Comparison of ENCODE assay signal across 8 mouse cellular contexts in genomic region chr6:142962881-142963280, GRCm38 (mm10). TPM values are rescaled to one million over a fixed set of nuclear protein-coding genes. Genes with fewer than 3 reads are reported as not detected.
A peak's percentile ranks its signal among the peaks of the same experiment; 100 is the strongest.
DNase-seq lines count a peak whose midpoint lies in the region; ATAC-seq lines count a peak whose summit lies in the region.

No protein-coding gene starts in this region.

- no peak overlapping the region for H3K9ac ChIP-seq in kidney, embryonic 16.5 days (replicated peaks; ENCODE audit: low read length)
- no peak overlapping the region for H3K9ac ChIP-seq in forebrain, embryonic 14.5 days (ENCODE audit: low read length)
- H3K9ac ChIP-seq in midbrain, embryonic 13.5 days (replicated peaks): peak overlapping the region; percentile 95

- peaks cover 16% of the 10 kb centered on the region for H3K27me3 ChIP-seq in kidney, embryonic 16.5 days (ENCODE audit: insufficient read depth, low read length)
- no peaks in the 10 kb centered on the region for H3K27me3 ChIP-seq in forebrain, embryonic 14.5 days (replicated peaks; ENCODE audit: control insufficient read depth, insufficient read depth, low read length)
- H3K27me3 ChIP-seq in midbrain, embryonic 13.5 days: no peaks in the 10 kb centered on the region

- ATAC-seq in kidney, embryonic 16.5 days (ENCODE audit: low FRiP score, low TSS enrichment): no peak
- no peak for ATAC-seq in forebrain, embryonic 14.5 days
- no peak for ATAC-seq in midbrain, embryonic 13.5 days
- ATAC-seq in erythroid progenitor cell, adult 5-6 weeks (replicated peaks; ENCODE audit: low FRiP score, poor library complexity, severe bottlenecking): no peak

- peak overlapping the region; percentile 65 for H3K4me3 ChIP-seq in kidney, embryonic 16.5 days (ENCODE audit: low read length)
- H3K4me3 ChIP-seq in forebrain, embryonic 14.5 days (ENCODE audit: low read depth, low read length): peak overlapping the region; percentile 71
- H3K4me3 ChIP-seq in midbrain, embryonic 13.5 days (replicated peaks): peak overlapping the region; percentile 72

- 83% methylated on average over 14 of the region's 14 CpGs for WGBS in kidney, embryonic 16.5 days
- WGBS in forebrain, embryonic 14.5 days: 94% methylated on average over 14 of the region's 14 CpGs
- WGBS in midbrain, embryonic 13.5 days: 94% methylated on average over 14 of the region's 14 CpGs

- no peak overlapping the region for H3K27ac ChIP-seq in kidney, embryonic 16.5 days (ENCODE audit: low read length)
- no peak overlapping the region for H3K27ac ChIP-seq in forebrain, embryonic 14.5 days (ENCODE audit: low read depth, low read length)
- H3K27ac ChIP-seq in midbrain, embryonic 13.5 days: no peak overlapping the region; the same call in 1 of the 2 replicates

- no peak for DNase-seq in kidney, postnatal 25 days
- DNase-seq in cerebellum, postnatal 14 days: peak; percentile 37 to 50
- DNase-seq in forebrain, embryonic 14.5 days (ENCODE audit: low spot score): no peak
- DNase-seq in layer of hippocampus, postnatal 10 days (ENCODE audit: low spot score in 2 of 2): no peak
- DNase-seq in lung, postnatal 25 days (ENCODE audit: low spot score): no peak

- H3K9me3 ChIP-seq in kidney, embryonic 16.5 days (ENCODE audit: low read length): no peaks in the 10 kb centered on the region
- no peaks in the 10 kb centered on the region for H3K9me3 ChIP-seq in forebrain, embryonic 14.5 days (replicated peaks; ENCODE audit: control insufficient read depth, low read length)
- no peaks in the 10 kb centered on the region; the same call in 1 of the 2 replicates for H3K9me3 ChIP-seq in midbrain, embryonic 13.5 days

- peak overlapping the region; percentile 99 for H3K4me2 ChIP-seq in kidney, embryonic 16.5 days (replicated peaks; ENCODE audit: low read depth, low read length)
- H3K4me2 ChIP-seq in forebrain, embryonic 14.5 days (ENCODE audit: low read length): peak overlapping the region; percentile 84
- H3K4me2 ChIP-seq in midbrain, embryonic 13.5 days (replicated peaks): peak overlapping the region; percentile 84

- H3K4me1 ChIP-seq in kidney, embryonic 16.5 days (ENCODE audit: insufficient read depth, low read length): peaks cover 6% of the 10 kb centered on the region; the same call in 1 of the 2 replicates
- peaks cover 9% of the 10 kb centered on the region; the same call in 1 of the 2 replicates for H3K4me1 ChIP-seq in forebrain, embryonic 14.5 days (ENCODE audit: control insufficient read depth, insufficient read depth, low read length)
- H3K4me1 ChIP-seq in midbrain, embryonic 13.5 days (replicated peaks): peaks cover 40% of the 10 kb centered on the region

- no peaks in the 10 kb centered on the region for H3K36me3 ChIP-seq in kidney, embryonic 16.5 days (ENCODE audit: insufficient read depth, low read length)
- H3K36me3 ChIP-seq in forebrain, embryonic 14.5 days (ENCODE audit: control insufficient read depth, insufficient read depth, low read length): no peaks in the 10 kb centered on the region
- H3K36me3 ChIP-seq in midbrain, embryonic 13.5 days: peaks cover 12% of the 10 kb centered on the region

RNA-seq across cellular contexts. Expression of gene St8sia1, which starts 1.4 kb away (rescaled TPM):
- 4.2 and 4.5 TPM in 2 replicates for polyA plus RNA-seq in kidney, embryonic 16.5 days (2015; fragmentation: Nextera tagmentation; extraction: Ambion mirVana)
- polyA plus RNA-seq in forebrain, embryonic 14.5 days (2014; fragmentation: Nextera tagmentation; extraction: Ambion mirVana): 4.1 and 4.7 TPM in 2 replicates
- 8.0 and 8.4 TPM in 2 replicates for polyA plus RNA-seq in midbrain, embryonic 13.5 days (2015; fragmentation: Nextera tagmentation; extraction: Ambion mirVana)
- 10 to 100 TPM; 33.8 to 36.2 TPM for total RNA-seq in layer of hippocampus, postnatal 10 days (2021)
- 1.7 TPM in 1 of 2 replicates, not detected in the other for total RNA-seq in erythroid progenitor cell, adult 5-6 weeks (2015; ENCODE audit: low replicate concordance)
- total RNA-seq in erythroid progenitor cell, adult 5-6 weeks (2017; ENCODE audit: low replicate concordance): not detected in 2 replicates

Comparison
In these comparisons a context has a peak if more than half of its experiments do, and no peak if none do; other contexts are left out.
1. DNase-seq: peak in cerebellum, postnatal 14 days (2 of 2); none in kidney, postnatal 25 days (0 of 2), forebrain, embryonic 14.5 days (single experiment), layer of hippocampus, postnatal 10 days (0 of 2) and lung, postnatal 25 days (single experiment).
2. Peak in every context shown above with its lines, with median percentiles within 50 percentile points of each other: H3K4me2 ChIP-seq and H3K4me3 ChIP-seq.